Mouse (Mus musculus) CH12.LX (cell line): ENCODE measurements around the gene Gm20388. TPM values are rescaled to one million over a fixed set of nuclear protein-coding genes. Genes with fewer than 3 reads are reported as not detected.
A peak's percentile ranks its signal among the peaks of the same experiment; 100 is the strongest.

Source experiments
- DNase-seq: peaks from one replicate; pipeline ENCODE4 v3.0.0-alpha.2; 2013; ENCODE audit errors: extremely low read depth
- H3K27ac ChIP-seq: 2 replicates; pipeline ENCODE4 v1.5.1; 2012; ENCODE audit warnings: low read depth, mild to moderate bottlenecking, control low read depth, moderate library complexity; ENCODE audit not compliant: insufficient read depth
- H3K27me3 ChIP-seq: replicated peaks from 2 replicates; pipeline ENCODE3; 2012; ENCODE audit warnings: inconsistent platforms
- H3K36me3 ChIP-seq, 2 experiments: replicated peaks in 1 of 2; 2 replicates each; pipeline versions ENCODE3 to v1.6.1; 2012; ENCODE audit warnings: inconsistent platforms in 1 of 2, low read length in 1 of 2, mild to moderate bottlenecking in 1 of 2, mixed read lengths in 1 of 2, moderate library complexity in 1 of 2; ENCODE audit not compliant: control insufficient read depth in 1 of 2, insufficient read depth in 1 of 2
- H3K4me1 ChIP-seq, 2 experiments: 2 replicates each; pipeline ENCODE4 v1.6.1; 2012; ENCODE audit warnings: inconsistent platforms in 1 of 2, moderate library complexity in 1 of 2; ENCODE audit not compliant: insufficient read depth in 2 of 2, control insufficient read depth in 1 of 2
- H3K4me2 ChIP-seq: 2 replicates; pipeline ENCODE4 v1.6.1; 2012; ENCODE audit warnings: low read depth, mild to moderate bottlenecking, control low read depth; ENCODE audit not compliant: poor library complexity, insufficient read depth, severe bottlenecking
- H3K4me3 ChIP-seq, 3 experiments: fragments of 150-350 bp in 1 of 3; sonication (generic) in 1 of 3; replicated peaks in 1 of 3; 2 replicates each; pipeline versions ENCODE3 to v1.5.1; 2011 to 2012; ENCODE audit warnings: low read depth in 2 of 3, low read length in 2 of 3, mild to moderate bottlenecking in 2 of 3, moderate library complexity in 2 of 3, control low read depth in 1 of 3, improper control_type of control experiment in 1 of 3, inconsistent platforms in 1 of 3, mixed read lengths in 1 of 3; ENCODE audit not compliant: poor library complexity in 1 of 3
- H3K79me2 ChIP-seq: replicated peaks from 2 replicates; pipeline ENCODE4 v1.6.1; 2012; ENCODE audit warnings: mild to moderate bottlenecking, moderate library complexity; ENCODE audit not compliant: control insufficient read depth, poor library complexity, insufficient read depth, severe bottlenecking; ENCODE audit errors: extremely low read depth
- H3K9ac ChIP-seq: 2 replicates; pipeline ENCODE4 v1.6.1; 2012; ENCODE audit warnings: low read depth, mild to moderate bottlenecking, control low read depth, moderate library complexity; ENCODE audit not compliant: insufficient read depth
- H3K9me3 ChIP-seq: replicated peaks from 2 replicates; pipeline ENCODE3; 2012; ENCODE audit warnings: low read length, inconsistent platforms, mixed read lengths
- BHLHE40 ChIP-seq: IDR thresholded peaks from 2 replicates; pipeline ENCODE4 v1.6.1; 2011; ENCODE audit warnings: mild to moderate bottlenecking, low read depth, low read length, improper control_type of control experiment
- CHD2 ChIP-seq: IDR thresholded peaks from 2 replicates; pipeline ENCODE4 v1.6.1; 2011; ENCODE audit warnings: low read length, improper control_type of control experiment
- CTCF ChIP-seq, 2 experiments: IDR thresholded peaks in 1 of 2; conservative IDR thresholded peaks in 1 of 2; 2 replicates each; pipeline ENCODE4 v1.5.1; 2011 to 2012; ENCODE audit warnings: low read depth in 2 of 2, low read length in 2 of 2, improper control_type of control experiment in 1 of 2, inconsistent platforms in 1 of 2, mild to moderate bottlenecking in 1 of 2, moderate library complexity in 1 of 2
- ELF1 ChIP-seq: IDR thresholded peaks from 2 replicates; pipeline ENCODE4 v1.6.1; 2014; ENCODE audit warnings: low read depth, mild to moderate bottlenecking, inconsistent platforms, low read length, improper control_type of control experiment
- EP300 ChIP-seq: IDR thresholded peaks from 2 replicates; pipeline ENCODE4 v1.6.1; 2011; ENCODE audit warnings: low read length, improper control_type of control experiment
- ETS1 ChIP-seq: conservative IDR thresholded peaks from 2 replicates; pipeline ENCODE4 v1.6.1; 2012; ENCODE audit warnings: low read depth, mild to moderate bottlenecking, inconsistent platforms, low read length, improper control_type of control experiment, moderate library complexity
- IRF4 ChIP-seq: IDR thresholded peaks from 2 replicates; pipeline ENCODE4 v1.6.1; 2014; ENCODE audit warnings: low read depth, mild to moderate bottlenecking, inconsistent platforms, low read length, improper control_type of control experiment
- MYC ChIP-seq: IDR thresholded peaks from 2 replicates; pipeline ENCODE4 v1.6.1; 2011; ENCODE audit warnings: low read depth, mild to moderate bottlenecking, improper control_type of control experiment, low read length
- NELFE ChIP-seq: IDR thresholded peaks from 2 replicates; pipeline ENCODE4 v1.6.1; 2011; ENCODE audit warnings: low read depth, low read length, improper control_type of control experiment
- TBP ChIP-seq: conservative IDR thresholded peaks from 2 replicates; pipeline ENCODE4 v1.6.1; 2011; ENCODE audit warnings: low read depth, low read length, improper control_type of control experiment
- UBTF ChIP-seq: IDR thresholded peaks from 2 replicates; pipeline ENCODE4 v1.6.1; 2012; ENCODE audit warnings: low read depth, mild to moderate bottlenecking, inconsistent platforms, low read length, improper control_type of control experiment, moderate library complexity
- USF1 ChIP-seq: IDR thresholded peaks from 2 replicates; pipeline ENCODE4 v1.6.1; 2014; ENCODE audit warnings: low read depth, mild to moderate bottlenecking, inconsistent platforms, low read length, improper control_type of control experiment
- USF2 ChIP-seq: conservative IDR thresholded peaks from 2 replicates; pipeline ENCODE4 v1.6.1; 2011; ENCODE audit warnings: low read depth, low read length, improper control_type of control experiment
- dilution Hi-C: fragments of 300-500 bp; cut with MboI; formaldehyde crosslinking; loops from 2 replicates; pipeline ENCODE4 v1.14.3; 2020; ENCODE audit warnings: low sequenced_read_pairs; ENCODE audit not compliant: extremely low pct_unique_long_range_greater_than_20kb, extremely low pct_ligation_motif_present
- in situ Hi-C: fragments of 300-500 bp; cut with MboI; formaldehyde crosslinking; loops from 3 replicates; pipeline ENCODE4 v1.14.3; 2019; ENCODE audit warnings: low sequenced_read_pairs, low pct_ligation_motif_present, low pct_unique_long_range_greater_than_20kb, mixed read lengths
- polyA plus RNA-seq: library from polyadenylated mRNA; unstranded; fragments of >175 nt; gene quantifications from 2 replicates; pipeline ENCODE4 v1.2.1, GENCODE M21; 2012; ENCODE audit warnings: low read depth; ENCODE audit not compliant: insufficient read length
- total RNA-seq, 2 experiments: library from RNA; depleted of rRNA; stranded (reverse); fragments of 300-350 nt in 1 of 2; fragments of >200 nt in 1 of 2; gene quantifications; 2 replicates each; pipeline ENCODE4 v1.2.3; 2012 to 2014

Gm20388 gene
- total and polyA plus RNA-seq, 3 experiments: 14.8 to 26.3 (median 22.2) TPM

DNA sequence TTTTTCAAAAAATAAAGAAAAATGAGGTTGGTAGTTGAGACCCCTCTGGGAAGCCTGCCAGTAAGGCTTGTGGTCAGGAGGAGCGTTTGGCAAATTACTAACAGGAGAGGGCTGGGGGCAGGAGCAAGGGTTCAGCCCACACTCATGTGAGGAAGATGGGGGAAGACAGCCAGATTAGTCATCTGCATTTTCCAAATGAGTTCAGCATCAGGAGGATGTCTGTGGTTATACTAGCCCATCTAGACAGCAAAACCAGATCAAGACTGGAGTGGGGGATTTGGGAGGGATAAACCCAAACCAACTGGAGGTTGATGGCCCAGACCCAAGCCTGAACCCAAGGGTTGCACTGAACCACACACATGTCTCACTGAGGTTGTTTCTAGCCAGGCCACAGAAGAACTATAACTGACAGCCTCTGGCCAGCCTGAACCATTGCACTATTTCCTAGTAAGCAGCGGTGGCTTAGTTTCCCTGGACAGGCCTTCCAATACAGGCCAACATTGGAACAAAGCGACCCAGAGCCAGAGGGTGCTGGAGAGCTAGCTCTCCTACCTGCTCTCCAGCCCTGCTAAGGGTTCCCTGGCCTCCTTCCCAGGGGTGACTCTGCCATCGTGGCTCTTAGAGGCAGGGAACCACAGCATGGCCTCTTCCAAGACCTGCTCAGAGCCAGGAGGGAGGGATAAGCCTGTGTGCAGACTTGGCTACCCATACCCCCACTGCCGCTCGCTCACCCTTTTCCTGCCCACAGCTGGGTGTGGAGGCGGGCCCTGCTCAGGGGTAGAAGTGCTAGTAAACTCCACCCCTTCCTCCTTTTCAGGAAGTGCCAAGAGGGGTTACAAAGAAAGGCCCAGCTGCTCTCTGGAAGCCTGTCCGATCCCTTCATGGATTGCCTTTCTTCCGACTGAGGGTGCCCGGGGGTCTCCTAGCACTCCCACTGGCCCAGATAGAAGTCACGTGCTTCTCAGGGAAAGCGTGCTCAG, 2645.7 kb downstream of the Gm20388 start (continued):
- TF ChIP-seq ELF1 (peak; percentile 96), EP300 (no peak), USF2 (no peak), ETS1 (peak; percentile 38), UBTF (no peak), MYC (peak; percentile 67; the same call in 1 of the 2 replicates), IRF4 (peak; percentile 47; the same call in 1 of the 2 replicates), BHLHE40 (peak; percentile 69)
- TF ChIP-seq, all 38 proteins: peak for 21

DNA sequence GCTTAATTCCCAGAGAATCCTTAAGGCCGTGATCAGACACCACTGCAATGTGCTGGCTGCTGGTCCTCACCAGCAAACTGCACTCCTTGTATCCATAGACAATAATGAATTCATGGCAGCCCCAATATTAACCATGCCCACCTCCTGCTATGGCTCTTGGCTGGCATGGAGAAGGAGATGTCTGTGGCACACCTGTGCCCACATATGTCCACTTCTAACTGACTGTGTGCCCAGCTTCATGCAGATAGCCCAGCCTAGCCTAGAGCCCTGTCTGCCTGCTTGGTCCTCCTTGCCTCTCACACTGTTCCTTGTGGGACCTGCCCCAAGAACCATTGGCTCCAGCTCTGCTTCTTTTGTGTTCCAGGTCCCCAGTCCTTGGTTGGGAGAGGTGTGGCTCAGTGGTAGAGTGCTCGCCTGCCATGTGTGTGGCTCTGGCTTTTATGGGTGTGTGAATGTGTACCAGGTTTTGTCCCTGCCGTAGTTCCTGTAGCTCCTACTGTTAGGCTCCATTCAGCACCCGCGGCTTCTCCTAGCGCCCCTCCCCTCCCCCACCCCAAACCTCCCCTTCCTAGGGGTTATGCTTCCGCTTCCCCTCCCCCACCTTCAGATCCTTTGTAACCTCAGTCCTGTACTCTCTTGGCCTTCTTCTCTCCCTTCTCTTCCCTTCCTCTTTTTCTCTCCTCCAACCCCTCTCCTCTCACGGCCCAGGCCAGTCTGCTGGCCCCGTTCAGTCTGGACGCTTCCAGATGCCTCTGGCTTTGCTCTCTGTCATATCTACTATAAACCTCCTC, 2646.8 kb downstream of the Gm20388 start:
- Histone ChIP-seq H3K4me3 (peak overlapping the region; percentile 63 to 79 (median 71)), H3K4me1 (peaks cover 8 to 35% of the 10 kb centered on the region in 2 experiments), H3K9ac (peak overlapping the region; percentile 90), H3K4me2 (peak overlapping the region; percentile 84), H3K27ac (peak overlapping the region; percentile 67), H3K9me3 (no peaks in the 10 kb centered on the region), H3K27me3 (no peaks in the 10 kb centered on the region), H3K79me2 (no peaks in the 10 kb centered on the region), H3K36me3 (no peaks in the 10 kb centered on the region)
- DNase-seq: peak; percentile 63
- dilution Hi-C loops: no loop called here
- TF ChIP-seq NELFE (no peak), TBP (no peak; the same call in 1 of the 2 replicates), USF1 (no peak), CHD2 (peak; percentile 82), UBTF (0 out of 2 replicates have a peak, but pooled peaks have one; percentile 43)
- in situ Hi-C loops: no loop called here

DNA sequence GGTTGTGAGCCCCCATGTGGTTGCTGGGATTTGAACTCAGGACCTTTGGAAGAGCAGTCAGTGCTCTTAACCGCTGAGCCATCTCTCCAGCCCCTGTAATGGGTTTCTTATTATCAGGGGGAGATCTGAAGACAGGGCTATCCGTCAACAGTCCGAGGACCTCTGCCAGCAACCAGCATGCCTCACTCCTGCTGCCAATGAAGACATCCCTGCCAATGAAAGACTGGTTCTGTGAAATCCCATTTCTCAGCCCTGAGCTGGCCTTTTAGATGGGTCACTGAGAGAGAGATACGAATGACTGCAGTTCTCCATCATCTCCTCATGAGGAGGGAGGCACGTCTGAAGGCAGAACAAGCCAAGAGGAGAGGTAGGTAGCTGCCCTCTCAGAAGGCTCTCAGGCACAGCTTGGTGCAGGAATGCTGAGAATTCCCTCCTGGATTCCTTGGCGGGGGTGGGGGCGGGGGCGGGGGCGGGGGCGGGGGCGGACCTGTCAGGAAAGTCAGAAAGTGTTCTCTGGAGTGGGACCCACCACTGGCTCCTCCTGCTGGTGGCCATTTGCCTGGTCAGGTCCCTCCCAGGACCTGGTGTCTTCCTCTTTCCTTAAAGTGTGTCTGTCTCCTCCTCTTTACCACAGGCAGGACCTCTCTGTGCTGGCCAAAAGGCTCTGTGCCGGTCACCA, 2648.2 kb downstream of the Gm20388 start:
- H3K27ac ChIP-seq: no peak overlapping the region
- no peaks in the 10 kb centered on the region for H3K27me3 ChIP-seq
- H3K4me3 ChIP-seq: no peak overlapping the region
- TF ChIP-seq CTCF (conservative IDR thresholded peaks at IDR 0.05 in 1 of 2, IDR thresholded peaks at IDR 0.05 in 1 of 2; ENCODE audit: low read depth in 2 of 2, low read length in 2 of 2) (peak in 1 of 2 experiments; percentile 36; a peak in 2 of 4 replicates), USF1 (no peak)
- no peaks in the 10 kb centered on the region for H3K79me2 ChIP-seq
- DNase-seq: no peak
- no peaks in the 10 kb centered on the region for H3K9me3 ChIP-seq
- dilution Hi-C loops: no loop called here
- H3K36me3 ChIP-seq: peaks cover 0 to 2% of the 10 kb centered on the region in 2 experiments
- H3K4me2 ChIP-seq: no peak overlapping the region
- H3K4me1 ChIP-seq: peaks cover 8 to 35% of the 10 kb centered on the region in 2 experiments
- in situ Hi-C loops: no loop called here
- no peak overlapping the region for H3K9ac ChIP-seq
